Mouse (Mus musculus) G1E (cell line): ENCODE data around the gene Jund.

Source experiments
- CTCF ChIP-seq: IDR thresholded peaks from 2 replicates; pipeline ENCODE4 v1.5.1; 2012; ENCODE audit warnings: low read depth, low read length, inconsistent platforms, mixed read lengths
- GATA1 ChIP-seq: IDR thresholded peaks from 2 replicates; pipeline ENCODE4 v1.6.1; 2012; ENCODE audit warnings: borderline replicate concordance, low read length, inconsistent platforms, mixed read lengths
- POLR2AphosphoS5 ChIP-seq: IDR thresholded peaks from 2 replicates; pipeline ENCODE4 v1.6.1; 2012; ENCODE audit warnings: low read depth, low read length, inconsistent platforms; ENCODE audit not compliant: insufficient replicate concordance

DNA sequence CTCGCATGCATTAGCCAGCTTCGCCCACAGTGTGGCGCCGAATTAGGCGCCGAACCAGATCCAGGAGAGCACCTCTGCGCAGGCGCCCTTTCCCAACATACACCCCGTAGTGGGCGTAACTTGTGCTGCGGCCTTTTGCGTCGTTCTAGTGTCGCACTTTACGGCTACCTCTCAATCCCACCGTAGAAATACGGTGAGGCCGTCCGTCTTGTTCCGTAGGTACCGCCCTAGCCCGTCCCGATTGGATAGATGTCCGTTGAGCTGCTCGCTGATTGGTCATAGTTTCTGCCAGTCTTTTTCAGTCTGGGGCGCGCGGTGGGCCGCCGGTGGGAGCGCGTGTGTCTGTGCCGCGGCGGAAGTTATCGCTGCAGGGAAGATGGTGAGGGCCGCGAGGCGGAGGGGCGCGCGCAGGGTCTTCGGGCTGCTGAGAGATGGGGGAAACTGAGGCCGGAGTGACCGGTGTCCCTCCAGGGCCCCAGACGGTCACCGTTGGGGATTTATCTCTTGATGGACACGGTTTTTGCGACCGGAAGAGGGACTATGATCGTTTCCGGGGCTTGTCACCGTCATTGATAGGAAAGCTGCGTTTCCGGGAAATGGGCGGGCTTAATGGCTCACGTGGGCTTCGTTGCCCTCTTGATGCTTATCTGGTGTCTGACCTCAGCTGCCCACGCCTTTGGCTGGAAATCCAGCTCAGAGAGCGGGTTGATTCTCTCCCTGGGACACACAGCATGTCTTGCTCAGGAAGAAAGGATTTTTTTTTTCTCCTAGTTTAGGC, 25.5 kb upstream of the Jund start, which contains the start of gene Lsm4:
- TF ChIP-seq CTCF = peak; percentile 42
- TF ChIP-seq GATA1 = no peak
- no peak for TF ChIP-seq POLR2AphosphoS5
